Mouse (Mus musculus) heart, postnatal 10 days (tissue): ENCODE data around the gene Mcrip1. TPM values are rescaled to one million over a fixed set of nuclear protein-coding genes. Genes with fewer than 3 reads are reported as not detected.

Source experiments
- DNase-seq, 2 experiments: peaks; one replicate each; pipeline ENCODE4 v3.0.0; 2021
- intact Hi-C: fragments of 180-260 bp; cut with DNase I; formaldehyde crosslinking; loops from one replicate; pipeline ENCODE4 v1.15.1; 2025
- total RNA-seq, 2 experiments: library from RNA; stranded (reverse); gene quantifications; 2 replicates each; pipeline ENCODE4 v1.2.3; 2021

The Mcrip1 gene
- total RNA-seq, 2 experiments from 2014 or later = 70.5 to 72.7 TPM

- intact Hi-C loops = loop anchor here (2.0 to 5.0 kb wide), 3 partner anchors 17 to 118 kb away; partner anchors contain the start of gene Mcrip1
- no peak for DNase-seq
These were observed 55.6 kb downstream of the Mcrip1 start for GRCm38 (mm10) chr11:120493911-120494310.

DNA sequence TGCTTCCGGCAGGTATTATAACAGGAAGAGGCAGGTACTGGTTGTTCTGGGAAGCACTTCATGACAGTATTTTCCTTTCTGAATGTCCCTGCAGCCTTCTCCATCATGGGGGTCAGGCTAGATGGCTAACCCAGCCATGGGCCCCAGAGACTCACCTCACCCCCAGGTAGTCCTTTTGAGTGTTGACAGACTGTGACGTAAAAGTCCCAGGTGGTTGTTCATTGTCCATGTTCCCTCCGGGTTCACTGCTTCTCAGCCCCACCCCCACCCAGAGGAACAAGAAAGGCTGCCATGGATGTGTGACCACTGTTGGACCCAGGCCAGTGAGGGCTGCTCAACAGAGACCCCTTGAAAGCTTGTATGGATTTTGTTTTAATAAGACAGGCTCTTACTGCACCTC, 56.2 kb downstream of the Mcrip1 start:
- intact Hi-C loops = loop anchor here (2.0 to 5.0 kb wide), 3 partner anchors 17 to 119 kb away; partner anchors contain the start of gene Mcrip1
- DNase-seq = no peak

Other genes with a start within 250 kb of the Mcrip1 start
- gene Actg1, start 201.2 kb downstream of the Mcrip1 start, total RNA-seq = 100 to 1,000 TPM; 691 to 703 TPM
- not detected for gene Fscn2, start 188.2 kb downstream of the Mcrip1 start, total RNA-seq
- 10 to 100 TPM; 21.3 to 24.3 TPM for gene Faap100, start 171.0 kb downstream of the Mcrip1 start, total RNA-seq
- gene Nploc4, start 112.0 kb downstream of the Mcrip1 start, total RNA-seq = 10 to 100 TPM; 53.9 to 59.6 TPM
- gene Tspan10, start 107.1 kb downstream of the Mcrip1 start, total RNA-seq = 1 to 10 TPM in 1 of 2 experiments, under 1 TPM in 1; 0.24 to 2.3 TPM
- gene Pde6g, start 96.2 kb downstream of the Mcrip1 start, total RNA-seq = under 1 TPM in 1 of 2 experiments, not detected in 1; 0.32 TPM
- 10 to 100 TPM; 33.5 to 35.2 TPM for gene Oxld1, start 91.7 kb downstream of the Mcrip1 start, total RNA-seq
- gene Ccdc137, start 91.6 kb downstream of the Mcrip1 start, total RNA-seq = 1 to 10 TPM; 6.4 to 7.9 TPM
- gene Arl16, start 82.1 kb downstream of the Mcrip1 start, total RNA-seq = 10 to 100 TPM; 13.6 to 16.5 TPM
- 100 to 1,000 TPM; 227 to 233 TPM for gene Mrpl12, start 65.1 kb downstream of the Mcrip1 start, total RNA-seq
- gene Slc25a10, start 57.9 kb downstream of the Mcrip1 start, total RNA-seq = 10 to 100 TPM; 24.8 to 25.0 TPM
- gene Gcgr, start 19.0 kb downstream of the Mcrip1 start, total RNA-seq = 1 to 10 TPM; 2.4 to 3.1 TPM
- gene Ppp1r27, start 1.4 kb upstream of the Mcrip1 start, total RNA-seq = under 1 TPM in 1 of 2 experiments, not detected in 1; 0.60 TPM
- gene P4hb, start 23.5 kb upstream of the Mcrip1 start, total RNA-seq = 100 to 1,000 TPM; 306 to 311 TPM
- gene Arhgdia, start 31.9 kb upstream of the Mcrip1 start, total RNA-seq = 100 to 1,000 TPM; 236 to 257 TPM
- 10 to 100 TPM; 86.1 to 88.3 TPM for gene Alyref, start 48.6 kb upstream of the Mcrip1 start, total RNA-seq
- 100 to 1,000 TPM in 1 of 2 experiments, 10 to 100 TPM in 1; 95.1 to 105 TPM for gene Anapc11, start 48.7 kb upstream of the Mcrip1 start, total RNA-seq
- gene Npb, start 58.8 kb upstream of the Mcrip1 start, total RNA-seq = under 1 TPM; 0.55 to 0.98 TPM
- 10 to 100 TPM; 39.7 to 45.8 TPM for gene Pcyt2, start 68.2 kb upstream of the Mcrip1 start, total RNA-seq
- gene Sirt7, start 75.5 kb upstream of the Mcrip1 start, total RNA-seq = 10 to 100 TPM; 11.9 to 12.5 TPM
- 10 to 100 TPM; 24.2 to 27.0 TPM for gene Mafg, start 83.9 kb upstream of the Mcrip1 start, total RNA-seq
- gene Pycr1, start 94.0 kb upstream of the Mcrip1 start, total RNA-seq = 1 to 10 TPM; 4.8 to 5.5 TPM
- gene Myadml2, start 98.4 kb upstream of the Mcrip1 start, total RNA-seq = 10 to 100 TPM; 38.0 to 41.6 TPM
- under 1 TPM in 1 of 2 experiments, not detected in 1; 0.12 TPM for gene Notum, start 111.4 kb upstream of the Mcrip1 start, total RNA-seq
- gene Aspscr1, start 123.2 kb upstream of the Mcrip1 start, total RNA-seq = 10 to 100 TPM; 52.8 to 53.0 TPM
- gene Cenpx, start 164.0 kb upstream of the Mcrip1 start, total RNA-seq = 10 to 100 TPM; 38.1 to 40.6 TPM
- gene Lrrc45, start 164.2 kb upstream of the Mcrip1 start, total RNA-seq = 10 to 100 TPM in 1 of 2 experiments, 1 to 10 TPM in 1; 9.7 to 10.1 TPM
- 1 to 10 TPM; 1.4 to 1.7 TPM for gene Rac3, start 171.7 kb upstream of the Mcrip1 start, total RNA-seq
- gene Dcxr, start 177.6 kb upstream of the Mcrip1 start, total RNA-seq = 1 to 10 TPM; 3.2 to 4.1 TPM
- 10 to 100 TPM in 1 of 2 experiments, 1 to 10 TPM in 1; 8.3 to 14.4 TPM for gene Cbr2, start 182.4 kb upstream of the Mcrip1 start, total RNA-seq
- 10 to 100 TPM; 20.1 to 21.0 TPM for gene Hmga1b, start 213.1 kb upstream of the Mcrip1 start, total RNA-seq
- gene Rfng, start 234.5 kb upstream of the Mcrip1 start, total RNA-seq = 10 to 100 TPM; 12.2 to 12.5 TPM
- 10 to 100 TPM; 61.7 to 69.1 TPM for gene Gps1, start 234.5 kb upstream of the Mcrip1 start, total RNA-seq
- gene Dus1l, start 246.7 kb upstream of the Mcrip1 start, total RNA-seq = 10 to 100 TPM; 33.1 to 34.8 TPM